Mouse (Mus musculus): Measurements from ENCODE around the gene Pla1a.
A peak's percentile ranks its signal among the peaks of the same experiment; 100 is the strongest.

DNA sequence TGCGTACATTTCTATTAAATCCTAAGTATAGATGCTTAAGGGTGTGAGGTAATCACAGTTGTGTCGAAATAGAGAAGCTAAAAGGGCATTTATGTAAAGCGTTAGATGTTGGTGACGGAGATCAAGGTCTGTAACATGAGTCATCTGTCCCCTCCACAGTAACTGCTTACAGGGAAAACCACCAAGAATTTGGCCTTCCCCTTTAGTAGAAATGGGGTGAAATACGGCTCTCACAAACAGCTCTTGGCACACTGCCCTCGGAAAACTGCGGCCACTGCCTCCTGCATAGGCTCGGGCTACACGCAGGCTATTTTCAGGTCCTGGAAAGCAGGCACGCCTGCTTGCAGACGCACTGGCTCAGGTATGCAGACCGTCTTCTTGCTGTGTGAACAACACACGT lies 36.8 kb downstream of the Pla1a start:
- TF ChIP-seq POLR2AphosphoS2 (IDR thresholded peaks at IDR 0.05; ENCODE audit: insufficient read length, low read depth): no peak
- TF ChIP-seq MYOG (IDR thresholded peaks at IDR 0.05; ENCODE audit: control insufficient read depth in 1 of 3, insufficient read depth in 1 of 3, insufficient read length in 2 of 3, low read depth in 2 of 3): peak in 1 of 3 experiments; percentile 53
- TF ChIP-seq USF1 (IDR thresholded peaks at IDR 0.05; ENCODE audit: low read depth): no peak
- TF ChIP-seq POLR2A (IDR thresholded peaks at IDR 0.05; ENCODE audit: insufficient read length, low read depth): no peak
- TF ChIP-seq REST (IDR thresholded peaks at IDR 0.05; ENCODE audit: insufficient read depth, insufficient read length): no peak
- TF ChIP-seq TCF12 (IDR thresholded peaks at IDR 0.05; ENCODE audit: insufficient read depth, poor library complexity, severe bottlenecking): no peak
- no peak for TF ChIP-seq E2F4 (IDR thresholded peaks at IDR 0.05; ENCODE audit: insufficient read depth)

All from myocyte (in vitro differentiated cells).